Mouse (Mus musculus) lung, postnatal 0 days (tissue): ENCODE data around the gene Mef2d.

Experiments
- CTCF ChIP-seq: IDR thresholded peaks from 2 replicates; pipeline ENCODE4 v1.5.1; 2016; ENCODE audit warnings: antibody characterized with exemption, mild to moderate bottlenecking
- EP300 ChIP-seq: IDR thresholded peaks from 2 replicates; pipeline ENCODE4 v1.6.1; 2016; ENCODE audit warnings: antibody characterized with exemption, mild to moderate bottlenecking, control low read depth

DNA sequence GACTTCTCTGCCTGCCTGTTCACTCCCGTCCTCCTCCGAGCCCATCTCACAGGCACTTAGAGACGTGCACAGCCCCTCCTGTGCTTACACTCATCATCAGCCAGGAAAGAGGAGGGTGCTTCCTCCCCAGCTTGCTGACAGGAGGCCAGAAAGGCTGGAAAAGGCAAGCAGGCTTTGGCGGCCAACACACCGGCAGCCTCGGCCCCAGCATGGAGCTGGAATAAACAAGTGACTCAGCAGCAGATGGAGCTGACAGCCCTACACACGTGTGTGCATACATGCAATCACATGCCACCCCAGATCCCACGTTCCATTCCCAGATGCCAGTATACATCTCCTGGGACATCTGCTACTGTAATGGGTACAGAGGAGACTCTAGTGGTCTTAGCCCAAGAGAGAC is 20.1 kb downstream of the Mef2d start:
- no peak for TF ChIP-seq CTCF
- no peak for TF ChIP-seq EP300
